ENCODE assay signal across 12 mouse cellular contexts in the genomic region with DNA sequence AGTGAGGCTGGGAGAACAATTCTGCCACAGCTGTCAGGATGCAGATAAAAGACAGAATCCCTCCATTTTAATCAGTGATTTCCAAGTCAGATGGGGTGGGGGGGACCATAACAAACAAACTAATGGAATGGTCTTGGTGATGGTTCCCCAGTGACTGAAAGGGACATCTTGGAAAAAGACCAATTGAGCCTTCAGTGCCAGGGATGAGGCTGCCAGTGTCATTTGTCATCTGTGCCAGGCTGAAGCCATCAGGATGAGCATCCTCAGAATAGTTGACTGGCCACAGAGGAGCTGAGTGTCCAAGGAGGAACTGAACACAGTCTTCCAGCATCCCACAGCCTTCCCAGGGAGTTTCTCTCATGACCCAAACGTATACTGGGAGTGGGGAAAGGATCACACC.
"Had no signal": no experiment of that assay in that cellular context is flagged by ENCODE, and none has a peak within 500 bp of the region (broad histone marks: within the 10 kb centered on the region; RNA-seq: fewer than 3 reads in every experiment).

No protein-coding gene starts in this region.

- DNase-seq: lung, embryonic 14.5 days; lung, postnatal 10 days; lung, postnatal 4 days; midbrain, embryonic 14.5 days; retina, postnatal 1 day; right cerebral cortex, adult 18-20 months; right cerebral cortex, postnatal 25 days; right cerebral cortex, postnatal 4 days; spleen, adult 18-20 months; thymus, adult 18-20 months; thymus, postnatal 14 days; thymus, postnatal 36 days had no signal
